Mouse (Mus musculus): ENCODE data around the gene Hmgb1. TPM values are rescaled to one million over a fixed set of nuclear protein-coding genes. Genes with fewer than 3 reads are reported as not detected.

The Hmgb1 gene
- polyA plus RNA-seq, 1 experiment: 18.9 TPM

- 94% methylated on average over 10 of the region's 10 CpGs for WGBS
- Histone ChIP-seq H3K36me3 (ENCODE audit: control insufficient read depth, insufficient read depth, low read length) (no peaks in the 10 kb centered on the region), H3K4me3 (ENCODE audit: extremely low read depth, insufficient read depth, insufficient read length) (no peak overlapping the region), H3K4me1 (ENCODE audit: control insufficient read depth, insufficient read depth, insufficient read length) (no peaks in the 10 kb centered on the region), H3K27ac (ENCODE audit: insufficient read depth, low read length) (no peak overlapping the region), H3K27me3 (ENCODE audit: control insufficient read depth, insufficient read depth, low read length) (no peaks in the 10 kb centered on the region)
- DNase-seq (ENCODE audit: low read depth in 1 of 2, low spot score in 2 of 2): no peak
- TF ChIP-seq POLR2A (IDR thresholded peaks at IDR 0.05; ENCODE audit: low read depth, low read length) (no peak), CTCF (IDR thresholded peaks at IDR 0.05; ENCODE audit: extremely low read depth, insufficient read depth, insufficient read length, insufficient replicate concordance) (no peak)
Observed at GRCm38 (mm10) chr5:149166011-149166410, 18.3 kb downstream of the Hmgb1 start.

- H3K36me3 ChIP-seq (ENCODE audit: control insufficient read depth, insufficient read depth, low read length): no peaks in the 10 kb centered on the region
- H3K4me3 ChIP-seq (ENCODE audit: extremely low read depth, insufficient read depth, insufficient read length): no peak overlapping the region
- no peak overlapping the region for H3K27ac ChIP-seq (ENCODE audit: insufficient read depth, low read length)
- H3K4me1 ChIP-seq (ENCODE audit: control insufficient read depth, insufficient read depth, insufficient read length): no peaks in the 10 kb centered on the region
- 87% methylated on average over 7 of the region's 7 CpGs for WGBS
- H3K27me3 ChIP-seq (ENCODE audit: control insufficient read depth, insufficient read depth, low read length): no peaks in the 10 kb centered on the region
- no peak for TF ChIP-seq CTCF (IDR thresholded peaks at IDR 0.05; ENCODE audit: extremely low read depth, insufficient read depth, insufficient read length, insufficient replicate concordance)
- DNase-seq (ENCODE audit: low read depth in 1 of 2, low spot score in 2 of 2): no peak
Observed at GRCm38 (mm10) chr5:149164881-149165280, 19.4 kb downstream of the Hmgb1 start.

- Histone ChIP-seq H3K4me3 (ENCODE audit: extremely low read depth, insufficient read depth, insufficient read length) (no peak overlapping the region), H3K27me3 (ENCODE audit: control insufficient read depth, insufficient read depth, low read length) (no peaks in the 10 kb centered on the region), H3K4me1 (ENCODE audit: control insufficient read depth, insufficient read depth, insufficient read length) (no peaks in the 10 kb centered on the region), H3K27ac (ENCODE audit: insufficient read depth, low read length) (no peak overlapping the region), H3K36me3 (ENCODE audit: control insufficient read depth, insufficient read depth, low read length) (no peaks in the 10 kb centered on the region)
- DNase-seq (ENCODE audit: low read depth in 1 of 2, low spot score in 2 of 2): no peak
- no peak for TF ChIP-seq CTCF (IDR thresholded peaks at IDR 0.05; ENCODE audit: extremely low read depth, insufficient read depth, insufficient read length, insufficient replicate concordance)
- no peak for TF ChIP-seq POLR2A (IDR thresholded peaks at IDR 0.05; ENCODE audit: low read depth, low read length)
- 26% methylated on average over 7 of the region's 7 CpGs for WGBS
Observed at GRCm38 (mm10) chr5:149162890-149163289, 21.4 kb downstream of the Hmgb1 start.

- no peaks in the 10 kb centered on the region for H3K36me3 ChIP-seq (ENCODE audit: control insufficient read depth, insufficient read depth, low read length)
- TF ChIP-seq POLR2A (IDR thresholded peaks at IDR 0.05; ENCODE audit: low read depth, low read length): no peak
- TF ChIP-seq CTCF (IDR thresholded peaks at IDR 0.05; ENCODE audit: extremely low read depth, insufficient read depth, insufficient read length, insufficient replicate concordance): no peak
- H3K27ac ChIP-seq (ENCODE audit: insufficient read depth, low read length): no peak overlapping the region
- H3K4me1 ChIP-seq (ENCODE audit: control insufficient read depth, insufficient read depth, insufficient read length): no peaks in the 10 kb centered on the region
- 72% methylated on average over 4 of the region's 4 CpGs for WGBS
- H3K4me3 ChIP-seq (ENCODE audit: extremely low read depth, insufficient read depth, insufficient read length): no peak overlapping the region
- H3K27me3 ChIP-seq (ENCODE audit: control insufficient read depth, insufficient read depth, low read length): no peaks in the 10 kb centered on the region
- DNase-seq (ENCODE audit: low read depth in 1 of 2, low spot score in 2 of 2): no peak
Observed at GRCm38 (mm10) chr5:149160469-149160868, 23.8 kb downstream of the Hmgb1 start.

- Histone ChIP-seq H3K36me3 (ENCODE audit: control insufficient read depth, insufficient read depth, low read length) (no peaks in the 10 kb centered on the region), H3K27me3 (ENCODE audit: control insufficient read depth, insufficient read depth, low read length) (no peaks in the 10 kb centered on the region), H3K27ac (ENCODE audit: insufficient read depth, low read length) (no peak overlapping the region), H3K4me3 (ENCODE audit: extremely low read depth, insufficient read depth, insufficient read length) (no peak overlapping the region), H3K4me1 (ENCODE audit: control insufficient read depth, insufficient read depth, insufficient read length) (no peaks in the 10 kb centered on the region)
- no peak for DNase-seq (ENCODE audit: low read depth in 1 of 2, low spot score in 2 of 2)
- TF ChIP-seq POLR2A (IDR thresholded peaks at IDR 0.05; ENCODE audit: low read depth, low read length) (no peak), CTCF (IDR thresholded peaks at IDR 0.05; ENCODE audit: extremely low read depth, insufficient read depth, insufficient read length, insufficient replicate concordance) (no peak)
- 96% methylated on average over 6 of the region's 6 CpGs for WGBS
Observed at GRCm38 (mm10) chr5:149159021-149159420, 25.3 kb downstream of the Hmgb1 start.

- Histone ChIP-seq H3K36me3 (ENCODE audit: control insufficient read depth, insufficient read depth, low read length) (no peaks in the 10 kb centered on the region), H3K4me3 (ENCODE audit: extremely low read depth, insufficient read depth, insufficient read length) (no peak overlapping the region), H3K27me3 (ENCODE audit: control insufficient read depth, insufficient read depth, low read length) (no peaks in the 10 kb centered on the region), H3K4me1 (ENCODE audit: control insufficient read depth, insufficient read depth, insufficient read length) (no peaks in the 10 kb centered on the region), H3K27ac (ENCODE audit: insufficient read depth, low read length) (no peak overlapping the region)
- TF ChIP-seq POLR2A (IDR thresholded peaks at IDR 0.05; ENCODE audit: low read depth, low read length): no peak
- TF ChIP-seq CTCF (IDR thresholded peaks at IDR 0.05; ENCODE audit: extremely low read depth, insufficient read depth, insufficient read length, insufficient replicate concordance): no peak
- 96% methylated on average over 18 of the region's 18 CpGs for WGBS
- no peak for DNase-seq (ENCODE audit: low read depth in 1 of 2, low spot score in 2 of 2)
Observed at GRCm38 (mm10) chr5:149156886-149157563, 27.3 kb downstream of the Hmgb1 start.

- Histone ChIP-seq H3K27ac (ENCODE audit: insufficient read depth, low read length) (no peak overlapping the region), H3K4me3 (ENCODE audit: extremely low read depth, insufficient read depth, insufficient read length) (no peak overlapping the region), H3K27me3 (ENCODE audit: control insufficient read depth, insufficient read depth, low read length) (no peaks in the 10 kb centered on the region), H3K4me1 (ENCODE audit: control insufficient read depth, insufficient read depth, insufficient read length) (no peaks in the 10 kb centered on the region), H3K36me3 (ENCODE audit: control insufficient read depth, insufficient read depth, low read length) (no peaks in the 10 kb centered on the region)
- TF ChIP-seq CTCF (IDR thresholded peaks at IDR 0.05; ENCODE audit: extremely low read depth, insufficient read depth, insufficient read length, insufficient replicate concordance) (no peak), POLR2A (IDR thresholded peaks at IDR 0.05; ENCODE audit: low read depth, low read length) (no peak)
- WGBS: 91% methylated on average over 12 of the region's 12 CpGs
- DNase-seq (ENCODE audit: low read depth in 1 of 2, low spot score in 2 of 2): no peak
Observed at GRCm38 (mm10) chr5:149152774-149153155, 31.5 kb downstream of the Hmgb1 start.
